Mouse (Mus musculus) layer of hippocampus, adult 9-10 months (tissue): Measurements from ENCODE around the gene Tyw5.

Experiments used
- DNase-seq: peaks from one replicate; pipeline ENCODE4 v3.0.0; 2022; ENCODE audit warnings: low spot score

The Tyw5 gene

GRCm38 (mm10) chr1:57406187-57407151 lies at the start of gene Tyw5, which contains the start of gene Maip1:
TSS of gene Tyw5 (minus strand) at chr1:57407101.
TSS of gene Maip1 (plus strand) at chr1:57406328.
- DNase-seq = peak; percentile 43

- no peak for DNase-seq
These were observed 43.3 kb upstream of the Tyw5 start for GRCm38 (mm10) chr1:57450241-57450640.

- DNase-seq = no peak
These were observed 38.8 kb upstream of the Tyw5 start for GRCm38 (mm10) chr1:57445679-57446078.

- no peak for DNase-seq
These were observed 33.9 kb upstream of the Tyw5 start for GRCm38 (mm10) chr1:57440771-57441170.

- DNase-seq = no peak
These were observed 32.1 kb upstream of the Tyw5 start for GRCm38 (mm10) chr1:57439026-57439425.

- no peak for DNase-seq
These were observed 30.1 kb upstream of the Tyw5 start for GRCm38 (mm10) chr1:57436954-57437353.

GRCm38 (mm10) chr1:57436408-57436807 lies 29.5 kb upstream of the Tyw5 start:
- no peak for DNase-seq

GRCm38 (mm10) chr1:57433141-57433540 lies 26.2 kb upstream of the Tyw5 start:
- DNase-seq = no peak

- DNase-seq = no peak
These were observed 23.0 kb upstream of the Tyw5 start for GRCm38 (mm10) chr1:57429786-57430483.

- peak; percentile 98 for DNase-seq
These were observed 21.7 kb upstream of the Tyw5 start for GRCm38 (mm10) chr1:57428368-57429308.

GRCm38 (mm10) chr1:57423696-57424095 lies 16.8 kb upstream of the Tyw5 start:
- DNase-seq = no peak

GRCm38 (mm10) chr1:57413397-57413796 lies 6.5 kb upstream of the Tyw5 start:
- no peak for DNase-seq

- no peak for DNase-seq
These were observed 2.1 kb upstream of the Tyw5 start for GRCm38 (mm10) chr1:57408994-57409393.

GRCm38 (mm10) chr1:57402116-57402515 lies 4.8 kb downstream of the Tyw5 start:
- DNase-seq = no peak

GRCm38 (mm10) chr1:57400877-57401276 lies 6.0 kb downstream of the Tyw5 start:
- no peak for DNase-seq

- DNase-seq = no peak
These were observed 6.6 kb downstream of the Tyw5 start for GRCm38 (mm10) chr1:57400321-57400720.

- DNase-seq = peak; percentile 53
These were observed 12.8 kb downstream of the Tyw5 start for GRCm38 (mm10) chr1:57394051-57394450.

GRCm38 (mm10) chr1:57392417-57392816 lies 14.5 kb downstream of the Tyw5 start:
- no peak for DNase-seq

- DNase-seq = no peak
These were observed 15.7 kb downstream of the Tyw5 start for GRCm38 (mm10) chr1:57390993-57391790.

GRCm38 (mm10) chr1:57388402-57389155 lies 18.3 kb downstream of the Tyw5 start:
- no peak for DNase-seq
